Comparison of ENCODE assay signal across 15 mouse cellular contexts in genomic region chr9:120914429-120914828, GRCm38 (mm10). TPM values are rescaled to one million over a fixed set of nuclear protein-coding genes. Genes with fewer than 3 reads are reported as not detected.
A peak's percentile ranks its signal among the peaks of the same experiment; 100 is the strongest.
DNase-seq lines count a peak whose midpoint lies in the region; ATAC-seq and TF ChIP-seq lines count a peak whose summit lies in the region.
"Had no signal": no experiment of that assay in that cellular context is flagged by ENCODE, and none has a peak within 500 bp of the region (broad histone marks: within the 10 kb centered on the region; RNA-seq: fewer than 3 reads in every experiment).

No protein-coding gene starts in this region.

- no peak overlapping the region for H3K4me2 ChIP-seq in kidney, embryonic 15.5 days
- H3K4me2 ChIP-seq in stomach, postnatal 0 days (replicated peaks; ENCODE audit: low read depth): no peak overlapping the region
- H3K4me2 ChIP-seq: hindbrain, embryonic 12.5 days; midbrain, embryonic 15.5 days had no signal

- no peak for ATAC-seq in kidney, embryonic 15.5 days (replicated peaks; ENCODE audit: low FRiP score)
- ATAC-seq in stomach, postnatal 0 days (ENCODE audit: low FRiP score, low TSS enrichment): no peak
- ATAC-seq: midbrain, embryonic 15.5 days had no signal

- H3K4me1 ChIP-seq in heart, embryonic 10.5 days: peaks cover 23% of the 10 kb centered on the region
- H3K4me1 ChIP-seq in kidney, embryonic 15.5 days: peaks cover 21% of the 10 kb centered on the region
- peaks cover 6% of the 10 kb centered on the region; the same call in 1 of the 2 replicates for H3K4me1 ChIP-seq in testis, adult 2 months (ENCODE audit: control insufficient read depth, insufficient read depth, low read length)
- H3K4me1 ChIP-seq in stomach, postnatal 0 days (replicated peaks; ENCODE audit: control insufficient read depth, insufficient read depth): no peaks in the 10 kb centered on the region
- H3K4me1 ChIP-seq: midbrain, embryonic 15.5 days had no signal

- no peak for DNase-seq in heart, embryonic 10.5 days (ENCODE audit: low spot score)
- no peak for DNase-seq in heart, postnatal 10 days
- no peak for DNase-seq in kidney, adult 9 months
- DNase-seq in testis, postnatal 10 days (ENCODE audit: low spot score): no peak
- no peak for DNase-seq in stomach, postnatal 0 days (ENCODE audit: low spot score)
- DNase-seq in adrenal gland, adult 2 months: no peak
- DNase-seq: cerebellum, adult 11-12 months; cerebellum, postnatal 36 days; kidney, postnatal 14 days; right cerebral cortex, postnatal 14 days had no signal

- TF ChIP-seq CTCF in testis, adult 2 months (IDR thresholded peaks at IDR 0.05; ENCODE audit: control insufficient read depth, insufficient read depth, insufficient replicate concordance, low read depth, low read length): no peak
- no peak for TF ChIP-seq CTCF in stomach, postnatal 0 days (IDR thresholded peaks at IDR 0.05; ENCODE audit: low read depth)

- intact Hi-C loops in heart, postnatal 10 days (cut with DNase I): loop anchor here (5.0 kb wide), 1 partner anchor 137 kb away; no protein-coding TSS in a partner anchor

- H3K9me3 ChIP-seq in heart, embryonic 10.5 days: no peaks in the 10 kb centered on the region
- H3K9me3 ChIP-seq in kidney, embryonic 15.5 days (replicated peaks): no peaks in the 10 kb centered on the region; the same call in 1 of the 2 replicates
- no peaks in the 10 kb centered on the region for H3K9me3 ChIP-seq in stomach, postnatal 0 days (ENCODE audit: control insufficient read depth, low read length)
- H3K9me3 ChIP-seq: hindbrain, embryonic 12.5 days; midbrain, embryonic 15.5 days had no signal

- H3K27ac ChIP-seq in heart, embryonic 10.5 days: peak overlapping the region; percentile 23
- H3K27ac ChIP-seq in kidney, embryonic 15.5 days: peak overlapping the region; percentile 60
- H3K27ac ChIP-seq in testis, adult 2 months (ENCODE audit: control insufficient read depth, insufficient read depth, low read depth, low read length): no peak overlapping the region
- H3K27ac ChIP-seq in stomach, postnatal 0 days (replicated peaks): 0 out of 2 replicates have a peak overlapping the region, but pooled peaks have one; percentile 18
- H3K27ac ChIP-seq: hindbrain, embryonic 12.5 days; midbrain, embryonic 15.5 days had no signal

- no peak overlapping the region for H3K4me3 ChIP-seq in heart, embryonic 10.5 days
- no peak overlapping the region for H3K4me3 ChIP-seq in kidney, embryonic 15.5 days (replicated peaks)
- H3K4me3 ChIP-seq in testis, adult 2 months (ENCODE audit: control insufficient read depth, low read depth, low read length): peak overlapping the region; percentile 69; the same call in 1 of the 2 replicates
- no peak overlapping the region for H3K4me3 ChIP-seq in stomach, postnatal 0 days (ENCODE audit: low read depth, low read length)
- H3K4me3 ChIP-seq: forebrain, embryonic 10.5 days; hindbrain, embryonic 12.5 days; midbrain, embryonic 15.5 days had no signal

- 79% methylated on average over 4 of the region's 4 CpGs for WGBS in heart, embryonic 10.5 days
- WGBS in kidney, embryonic 15.5 days: 87% methylated on average over 4 of the region's 4 CpGs
- 80% methylated on average over 4 of the region's 4 CpGs for WGBS in stomach, postnatal 0 days

- no peak overlapping the region for H3K9ac ChIP-seq in kidney, embryonic 15.5 days
- no peak overlapping the region for H3K9ac ChIP-seq in stomach, postnatal 0 days (ENCODE audit: low read length)
- H3K9ac ChIP-seq: hindbrain, embryonic 12.5 days; midbrain, embryonic 15.5 days had no signal

- no peak for TF ChIP-seq POLR2A in testis, adult 2 months (IDR thresholded peaks at IDR 0.05; ENCODE audit: control insufficient read depth, low read depth, low read length)

- TF ChIP-seq EP300 in stomach, postnatal 0 days (optimal IDR thresholded peaks at IDR 0.05): no peak

- H3K36me3 ChIP-seq in heart, embryonic 10.5 days: no peaks in the 10 kb centered on the region
- no peaks in the 10 kb centered on the region for H3K36me3 ChIP-seq in kidney, embryonic 15.5 days
- no peaks in the 10 kb centered on the region for H3K36me3 ChIP-seq in testis, adult 2 months (ENCODE audit: control insufficient read depth, insufficient read depth, low read length)
- H3K36me3 ChIP-seq in stomach, postnatal 0 days (ENCODE audit: control insufficient read depth, insufficient read depth, low read length): no peaks in the 10 kb centered on the region
- H3K36me3 ChIP-seq: forebrain, embryonic 10.5 days; hindbrain, embryonic 12.5 days; midbrain, embryonic 15.5 days had no signal

- H3K27me3 ChIP-seq in heart, embryonic 10.5 days (ENCODE audit: insufficient read depth, poor library complexity, severe bottlenecking): no peaks in the 10 kb centered on the region
- H3K27me3 ChIP-seq in kidney, embryonic 15.5 days: no peaks in the 10 kb centered on the region
- no peaks in the 10 kb centered on the region for H3K27me3 ChIP-seq in testis, adult 2 months (ENCODE audit: control insufficient read depth, insufficient read depth, low read length)
- H3K27me3 ChIP-seq in stomach, postnatal 0 days (ENCODE audit: control insufficient read depth, insufficient read depth, low read length): no peaks in the 10 kb centered on the region
- H3K27me3 ChIP-seq: hindbrain, embryonic 12.5 days; midbrain, embryonic 15.5 days had no signal

RNA-seq across cellular contexts. Expression of gene Ctnnb1, which starts 14.6 kb away (rescaled TPM):
- polyA plus RNA-seq in heart, embryonic 10.5 days (2016; fragmentation: Nextera tagmentation; extraction: Ambion mirVana): 390 and 445 TPM in 2 replicates
- total RNA-seq in heart, postnatal 10 days (2021): 100 to 1,000 TPM; 624 to 701 TPM
- polyA plus RNA-seq in kidney, embryonic 15.5 days (2015; fragmentation: Nextera tagmentation; extraction: Ambion mirVana): 543 and 552 TPM in 2 replicates
- 29.8 and 41.4 TPM in 2 replicates for polyA plus RNA-seq in testis, adult 2 months (2012; rRNA removed)
- polyA plus RNA-seq in stomach, postnatal 0 days (2015; fragmentation: Nextera tagmentation; extraction: Ambion mirVana): 220 and 244 TPM in 2 replicates
- total RNA-seq in adrenal gland, adult 2 months (2021): 100 to 1,000 TPM; 723 to 888 TPM
- 78.3 and 197 TPM in 2 replicates for polyA plus RNA-seq in adrenal gland, adult 2 months (2012; rRNA removed)
